Mouse (Mus musculus): ENCODE measurements at regions not wholly inside any gene's neighbourhood (a gene's known extent, or its start where the extent isn't known, plus 50 kb on each side); places are given as distances from the start of the nearest gene placed in this dataset.

GRCm38 (mm10) chr16:90648161-90648560 is 79.0 kb downstream of the Mis18a start:
- TF ChIP-seq CTCF (IDR thresholded peaks at IDR 0.05; ENCODE audit: control insufficient read depth, insufficient read depth, insufficient replicate concordance, low read depth, low read length) (no peak), POLR2A (IDR thresholded peaks at IDR 0.05; ENCODE audit: control insufficient read depth, low read depth, low read length) (no peak)
